Mouse (Mus musculus) midbrain, postnatal 0 days (tissue): ENCODE data around the gene Lmna. TPM values are rescaled to one million over a fixed set of nuclear protein-coding genes. Genes with fewer than 3 reads are reported as not detected.
A peak's percentile ranks its signal among the peaks of the same experiment; 100 is the strongest.

Experiments used
- ATAC-seq: fragments of 200-750 bp; cut with Nextera tagmentation; 2 replicates; pipeline ENCODE4 v1.8.0; 2017; ENCODE audit warnings: moderate number of reproducible peaks, mild to moderate bottlenecking, moderate TSS enrichment, moderate library complexity; ENCODE audit not compliant: low FRiP score
- DNase-seq: peaks from one replicate; pipeline ENCODE4 v3.0.0-alpha.2; 2015; ENCODE audit warnings: low spot score
- H3K27ac ChIP-seq: fragments of 300-500 bp; sonication (generic); 2 replicates; pipeline ENCODE4 v1.5.1; 2014; ENCODE audit warnings: low read depth, mild to moderate bottlenecking, low read length, mixed read lengths
- H3K27me3 ChIP-seq: fragments of 300-500 bp; sonication (generic); 2 replicates; pipeline ENCODE4 v1.6.1; 2014; ENCODE audit warnings: low read length, control low read depth, mixed read lengths; ENCODE audit not compliant: insufficient read depth
- H3K36me3 ChIP-seq: fragments of 300-500 bp; sonication (generic); 2 replicates; pipeline ENCODE4 v1.6.1; 2014; ENCODE audit warnings: low read length, control low read depth, mixed read lengths; ENCODE audit not compliant: insufficient read depth
- H3K4me1 ChIP-seq: fragments of 300-500 bp; sonication (generic); 2 replicates; pipeline ENCODE4 v1.6.1; 2014; ENCODE audit warnings: mild to moderate bottlenecking, control low read depth, antibody characterized with exemption, low read length, mixed read lengths; ENCODE audit not compliant: insufficient read depth
- H3K4me2 ChIP-seq: fragments of 300-500 bp; sonication (generic); 2 replicates; pipeline ENCODE4 v1.6.1; 2014; ENCODE audit warnings: low read depth, mild to moderate bottlenecking, low read length, mixed read lengths; ENCODE audit not compliant: poor library complexity, severe bottlenecking
- H3K4me3 ChIP-seq: fragments of 300-500 bp; sonication (generic); 2 replicates; pipeline ENCODE4 v1.5.1; 2014; ENCODE audit warnings: low read depth, mild to moderate bottlenecking, low read length, moderate library complexity
- H3K9ac ChIP-seq: fragments of 300-500 bp; sonication (generic); replicated peaks from 2 replicates; pipeline ENCODE4 v1.6.1; 2014; ENCODE audit warnings: mild to moderate bottlenecking, low read length, moderate library complexity, mixed read lengths; ENCODE audit not compliant: poor library complexity, severe bottlenecking
- H3K9me3 ChIP-seq: fragments of 300-500 bp; sonication (generic); 2 replicates; pipeline ENCODE4 v1.6.1; 2016; ENCODE audit warnings: low read length, control low read depth
- CTCF ChIP-seq: IDR thresholded peaks from 2 replicates; pipeline ENCODE4 v1.5.1; 2016; ENCODE audit warnings: antibody characterized with exemption, mild to moderate bottlenecking
- WGBS: fragments of 180-500 bp; shearing (Covaris S2); extraction: QIAGEN DNeasy Blood & Tissue Kit; methylation state at CpG from one replicate; pipeline ENCODE4 v1.1.7; 2014; 5-methylcytosine and 5-hydroxymethylcytosine counted together
- polyA plus RNA-seq: library from polyadenylated mRNA; unstranded; fragments of >200 nt; fragmentation: Nextera tagmentation; extraction: Ambion mirVana; gene quantifications from 2 replicates; pipeline ENCODE4 v1.2.1, GENCODE M21; 2015
- total RNA-seq: library from RNA; depleted of rRNA; stranded (reverse); fragments of >200 nt; gene quantifications from 2 replicates; pipeline ENCODE4 v1.2.3, GENCODE M21; 2014

Gene Lmna
- total and polyA plus RNA-seq, 2 experiments from 2014 or later, result 74.1 to 75.0 TPM

- H3K4me3 ChIP-seq, result peak overlapping the region; percentile 48; the same call in 1 of the 2 replicates
- 0 out of 2 replicates have a peak overlapping the region, but pooled peaks have one; percentile 44 for H3K9ac ChIP-seq
- peaks cover 23% of the 10 kb centered on the region for H3K36me3 ChIP-seq
Measured at GRCm38 (mm10) chr3:88537146-88537545, 27.4 kb upstream of the Lmna start.

DNA sequence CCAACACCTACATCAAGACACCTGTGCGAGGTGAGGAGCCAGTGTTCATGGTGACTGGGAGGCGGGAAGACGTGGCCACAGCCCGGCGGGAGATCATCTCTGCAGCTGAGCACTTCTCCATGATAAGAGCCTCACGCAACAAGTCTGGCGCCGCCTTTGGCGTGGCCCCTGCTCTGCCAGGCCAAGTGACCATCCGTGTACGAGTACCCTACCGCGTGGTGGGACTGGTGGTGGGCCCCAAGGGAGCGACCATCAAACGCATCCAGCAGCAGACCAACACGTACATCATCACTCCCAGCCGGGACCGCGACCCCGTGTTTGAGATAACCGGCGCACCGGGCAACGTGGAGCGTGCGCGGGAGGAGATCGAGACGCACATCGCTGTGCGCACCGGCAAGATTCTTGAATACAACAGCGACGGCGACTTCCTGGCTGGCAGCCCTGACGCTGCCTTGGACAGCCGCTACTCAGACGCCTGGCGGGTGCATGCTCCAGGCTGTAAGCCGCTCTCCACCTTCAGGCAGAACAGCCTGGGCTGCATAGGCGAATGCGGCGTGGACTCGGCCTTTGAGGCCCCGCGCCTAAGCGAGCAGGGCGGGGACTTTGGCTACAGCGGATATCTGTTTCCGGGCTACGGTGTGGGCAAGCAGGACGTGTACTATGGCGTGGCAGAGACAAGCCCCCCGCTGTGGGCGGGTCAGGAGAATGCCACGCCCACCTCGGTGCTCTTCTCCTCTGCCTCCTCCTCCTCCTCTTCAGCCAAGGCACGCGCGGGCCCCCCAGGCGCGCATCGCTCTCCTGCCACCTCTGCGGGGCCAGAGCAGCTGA, 26.6 kb upstream of the Lmna start:
- WGBS, result 2% methylated on average over 63 of the region's 64 CpGs

More at GRCm38 (mm10) chr3:88537146-88537545, 27.4 kb upstream of the Lmna start:
- WGBS, result 42% methylated on average over 6 of the region's 6 CpGs
- H3K9me3 ChIP-seq, result no peaks in the 10 kb centered on the region
- H3K27ac ChIP-seq, result peak overlapping the region; percentile 48
- peaks cover 19% of the 10 kb centered on the region for H3K4me1 ChIP-seq
- TF ChIP-seq CTCF, result no peak
- DNase-seq, result no peak
- H3K4me2 ChIP-seq, result no peak overlapping the region
- H3K27me3 ChIP-seq, result no peaks in the 10 kb centered on the region
- ATAC-seq, result no peak

DNA sequence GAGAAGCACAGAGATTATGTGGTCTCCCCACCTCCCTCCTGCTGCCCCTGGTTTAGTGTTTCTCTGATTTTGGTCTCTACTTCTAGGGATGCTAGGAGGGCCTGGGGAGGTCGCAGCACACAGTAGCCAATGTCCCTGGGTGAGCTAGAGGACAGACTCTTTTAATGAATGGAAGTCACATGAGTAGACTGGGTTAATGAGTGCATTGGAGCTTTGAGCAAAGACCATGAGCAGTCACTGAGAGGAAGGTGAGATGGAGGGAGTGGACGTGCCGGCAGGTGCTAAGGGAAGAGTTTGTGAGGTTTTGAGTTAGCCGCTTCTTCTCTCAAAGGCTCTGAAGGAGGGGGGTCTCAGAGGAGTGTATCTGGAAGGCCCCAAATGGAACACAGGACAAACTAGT, 25.8 kb upstream of the Lmna start:
- Histone ChIP-seq H3K27ac (peak overlapping the region; percentile 43; the same call in 1 of the 2 replicates), H3K36me3 (peaks cover 23% of the 10 kb centered on the region), H3K4me1 (peaks cover 19% of the 10 kb centered on the region), H3K4me3 (peak overlapping the region; percentile 48), H3K27me3 (no peaks in the 10 kb centered on the region), H3K4me2 (peak overlapping the region; percentile 84), H3K9ac (peak overlapping the region; percentile 45), H3K9me3 (no peaks in the 10 kb centered on the region)
- TF ChIP-seq CTCF, result no peak
- DNase-seq (no peak), ATAC-seq (no peak)
- WGBS, result 22% methylated on average over 4 of the region's 4 CpGs

More for the DNA sequence above, 26.6 kb upstream of the Lmna start:
- TF ChIP-seq CTCF, result no peak
- ATAC-seq, result no peak
- Histone ChIP-seq H3K4me1 (peaks cover 19% of the 10 kb centered on the region), H3K27me3 (no peaks in the 10 kb centered on the region), H3K4me3 (peak overlapping the region; percentile 48), H3K4me2 (peak overlapping the region; percentile 84), H3K36me3 (peaks cover 23% of the 10 kb centered on the region), H3K27ac (peak overlapping the region; percentile 48), H3K9me3 (no peaks in the 10 kb centered on the region), H3K9ac (peak overlapping the region; percentile 44)
- DNase-seq, result peak; percentile 63

GRCm38 (mm10) chr3:88535005-88535404, 25.2 kb upstream of the Lmna start:
- H3K9ac ChIP-seq, result peak overlapping the region; percentile 45
- peaks cover 24% of the 10 kb centered on the region for H3K4me1 ChIP-seq
- H3K36me3 ChIP-seq, result peaks cover 23% of the 10 kb centered on the region
- H3K9me3 ChIP-seq, result no peaks in the 10 kb centered on the region
- DNase-seq (no peak), ATAC-seq (no peak)
- H3K4me2 ChIP-seq, result peak overlapping the region; percentile 84
- H3K4me3 ChIP-seq, result peak overlapping the region; percentile 48
- WGBS, result 11% methylated on average over 3 of the region's 3 CpGs
- H3K27me3 ChIP-seq, result no peaks in the 10 kb centered on the region
- no peak for TF ChIP-seq CTCF
- peak overlapping the region; percentile 27; the same call in 1 of the 2 replicates for H3K27ac ChIP-seq

DNA sequence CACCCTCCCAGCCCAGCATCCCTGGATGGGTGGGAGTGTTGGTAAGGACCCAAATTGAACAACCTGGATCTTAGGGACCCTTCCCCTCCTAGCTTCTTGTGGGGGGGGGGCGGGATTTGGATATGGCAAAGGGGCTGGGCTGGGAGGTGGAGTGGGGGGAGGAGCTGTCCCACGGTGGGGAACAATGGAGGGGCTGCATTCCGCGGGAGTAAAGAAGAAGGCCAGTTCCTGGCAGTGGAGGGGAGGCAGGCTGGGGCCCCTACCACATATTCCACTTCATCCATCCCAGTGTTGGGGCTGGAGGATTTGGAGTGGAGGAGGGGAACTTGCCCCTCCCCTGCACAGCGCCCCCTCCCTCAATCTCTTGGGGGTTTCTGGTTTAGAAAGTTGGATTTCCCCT, 23.9 kb upstream of the Lmna start:
- Histone ChIP-seq H3K9me3 (no peaks in the 10 kb centered on the region), H3K36me3 (peaks cover 22% of the 10 kb centered on the region), H3K27me3 (no peaks in the 10 kb centered on the region), H3K4me2 (peak overlapping the region; percentile 84), H3K27ac (peak overlapping the region; percentile 84), H3K9ac (peak overlapping the region; percentile 70), H3K4me3 (peak overlapping the region; percentile 48), H3K4me1 (peaks cover 29% of the 10 kb centered on the region)
- 0% methylated on average over 4 of the region's 5 CpGs for WGBS
- no peak for TF ChIP-seq CTCF
- DNase-seq, result no peak
- no peak; the same call in 1 of the 2 replicates for ATAC-seq
